Comparison of ENCODE assay signal across 8 mouse cellular contexts in genomic region chr7:137924464-137925167, GRCm38 (mm10).
A peak's percentile ranks its signal among the peaks of the same experiment; 100 is the strongest.
DNase-seq lines count a peak whose midpoint lies in the region; ATAC-seq lines count a peak whose summit lies in the region.

No protein-coding gene starts in this region.

- no peaks in the 10 kb centered on the region for H3K27me3 ChIP-seq in limb, embryonic 11.5 days (ENCODE audit: control insufficient read depth, insufficient read depth, low read length)
- peaks cover 3% of the 10 kb centered on the region; the same call in 1 of the 2 replicates for H3K27me3 ChIP-seq in limb, embryonic 10.5 days (ENCODE audit: low read depth, poor library complexity, severe bottlenecking)
- no peaks in the 10 kb centered on the region for H3K27me3 ChIP-seq in intestine, embryonic 15.5 days (replicated peaks)
- no peaks in the 10 kb centered on the region for H3K27me3 ChIP-seq in lung, embryonic 15.5 days

- peak; percentile 26 for DNase-seq in limb, embryonic 11.5 days (ENCODE audit: low spot score)
- DNase-seq in limb, embryonic 10.5 days (ENCODE audit: low spot score): no peak
- peak; percentile 36 for DNase-seq in brain, embryonic 18.5 days (ENCODE audit: low read depth, low spot score)
- DNase-seq in forelimb bud, embryonic 11.5 days (ENCODE audit: low read depth, low spot score): peak; percentile 10

- H3K9me3 ChIP-seq in limb, embryonic 11.5 days (ENCODE audit: control insufficient read depth, low read length): no peaks in the 10 kb centered on the region
- no peaks in the 10 kb centered on the region for H3K9me3 ChIP-seq in limb, embryonic 10.5 days (replicated peaks)
- H3K9me3 ChIP-seq in intestine, embryonic 15.5 days: no peaks in the 10 kb centered on the region
- H3K9me3 ChIP-seq in lung, embryonic 15.5 days: no peaks in the 10 kb centered on the region

- ATAC-seq in limb, embryonic 11.5 days (ENCODE audit: insufficient number of reproducible peaks, low FRiP score, low TSS enrichment, low read depth): no peak
- ATAC-seq in intestine, embryonic 15.5 days: peak; percentile 81
- peak; percentile 55; the same call in 1 of the 2 replicates for ATAC-seq in lung, embryonic 15.5 days (ENCODE audit: borderline replicate concordance, extremely low read depth, low FRiP score, low TSS enrichment)
- ATAC-seq in CD4-positive, CD25-positive, alpha-beta regulatory T cell, adult 4 months: no peak
- ATAC-seq in megakaryocyte-erythroid progenitor cell, adult 5-6 weeks (replicated peaks; ENCODE audit: low FRiP score, low TSS enrichment, poor library complexity, severe bottlenecking): no peak

- peaks cover 3% of the 10 kb centered on the region; the same call in 1 of the 2 replicates for H3K4me1 ChIP-seq in limb, embryonic 11.5 days (ENCODE audit: control insufficient read depth, insufficient read depth, low read length)
- peaks cover 6% of the 10 kb centered on the region for H3K4me1 ChIP-seq in limb, embryonic 10.5 days
- H3K4me1 ChIP-seq in intestine, embryonic 15.5 days (replicated peaks): 0 out of 2 replicates have a peak, but pooled peaks cover 4% of the 10 kb centered on the region
- H3K4me1 ChIP-seq in lung, embryonic 15.5 days: peaks cover 6% of the 10 kb centered on the region

- 72% methylated on average over 7 of the region's 7 CpGs for WGBS in limb, embryonic 11.5 days
- WGBS in limb, embryonic 10.5 days: 80% methylated on average over 7 of the region's 7 CpGs
- WGBS in intestine, embryonic 15.5 days: 53% methylated on average over 7 of the region's 7 CpGs
- WGBS in lung, embryonic 15.5 days: 36% methylated on average over 7 of the region's 7 CpGs

- H3K9ac ChIP-seq in limb, embryonic 11.5 days (ENCODE audit: low read length): no peak overlapping the region
- H3K9ac ChIP-seq in intestine, embryonic 15.5 days: no peak overlapping the region
- no peak overlapping the region for H3K9ac ChIP-seq in lung, embryonic 15.5 days

- no peak overlapping the region for H3K4me2 ChIP-seq in limb, embryonic 11.5 days (ENCODE audit: low read depth, severe bottlenecking)
- no peak overlapping the region for H3K4me2 ChIP-seq in intestine, embryonic 15.5 days (replicated peaks)
- peak overlapping the region; percentile 22; the same call in 1 of the 2 replicates for H3K4me2 ChIP-seq in lung, embryonic 15.5 days

- H3K36me3 ChIP-seq in limb, embryonic 11.5 days (ENCODE audit: control insufficient read depth, insufficient read depth, low read length): no peaks in the 10 kb centered on the region
- no peaks in the 10 kb centered on the region for H3K36me3 ChIP-seq in limb, embryonic 10.5 days
- no peaks in the 10 kb centered on the region for H3K36me3 ChIP-seq in intestine, embryonic 15.5 days
- no peaks in the 10 kb centered on the region for H3K36me3 ChIP-seq in lung, embryonic 15.5 days

- H3K4me3 ChIP-seq in limb, embryonic 11.5 days (ENCODE audit: low read depth, low read length): no peak overlapping the region
- no peak overlapping the region for H3K4me3 ChIP-seq in limb, embryonic 10.5 days
- no peak overlapping the region for H3K4me3 ChIP-seq in intestine, embryonic 15.5 days (replicated peaks)
- no peak overlapping the region for H3K4me3 ChIP-seq in lung, embryonic 15.5 days

- H3K27ac ChIP-seq in limb, embryonic 11.5 days (replicated peaks; ENCODE audit: low read depth, low read length): no peak overlapping the region
- no peak overlapping the region for H3K27ac ChIP-seq in limb, embryonic 10.5 days
- H3K27ac ChIP-seq in intestine, embryonic 15.5 days: no peak overlapping the region
- no peak overlapping the region for H3K27ac ChIP-seq in lung, embryonic 15.5 days

Comparison
In these comparisons a context has a peak if more than half of its experiments do, and no peak if none do; other contexts are left out.
1. ATAC-seq: peak in intestine, embryonic 15.5 days (single experiment) and lung, embryonic 15.5 days (single experiment); none in limb, embryonic 11.5 days (single experiment), CD4-positive, CD25-positive, alpha-beta regulatory T cell, adult 4 months (single experiment) and megakaryocyte-erythroid progenitor cell, adult 5-6 weeks (single experiment).